Mouse (Mus musculus): Measurements from ENCODE around the gene Zfp948. TPM values are rescaled to one million over a fixed set of nuclear protein-coding genes. Genes with fewer than 3 reads are reported as not detected.

Zfp948 gene
- polyA plus RNA-seq, 3 experiments from 2014 or later: 2.7 to 8.8 (median 4.9) TPM

Other genes starting within 250 kb of the Zfp948 start
- gene Zfp677, start 183.3 kb upstream of the Zfp948 start, polyA plus RNA-seq (2017; shearing (Covaris generic)): 10 to 100 TPM; 20.7 to 24.4 (median 22.2) TPM
- gene Zfp54, start 143.8 kb upstream of the Zfp948 start, polyA plus RNA-seq (2017; shearing (Covaris generic)): 10 to 100 TPM in 2 of 3 experiments, 1 to 10 TPM in 1; 9.0 to 19.1 (median 12.5) TPM
- gene Zfp51, start 116.6 kb upstream of the Zfp948 start, polyA plus RNA-seq (2017; shearing (Covaris generic)): 10 to 100 TPM; 29.4 to 41.9 (median 36.2) TPM
- gene Zfp53, start 78.0 kb upstream of the Zfp948 start, polyA plus RNA-seq (2017; shearing (Covaris generic)): 10 to 100 TPM; 32.9 to 41.1 (median 34.1) TPM
- gene Zfp52, start 31.5 kb upstream of the Zfp948 start, polyA plus RNA-seq (2017; shearing (Covaris generic)): 10 to 100 TPM; 16.1 to 26.4 (median 19.2) TPM
- gene Zfp983, start 83.6 kb downstream of the Zfp948 start, polyA plus RNA-seq (2017; shearing (Covaris generic)): 10 to 100 TPM; 11.0 to 20.7 (median 14.3) TPM
- 10 to 100 TPM; 16.0 to 19.8 (median 16.1) TPM for gene Gm10226, start 124.9 kb downstream of the Zfp948 start, polyA plus RNA-seq (2017; shearing (Covaris generic))
- gene Zfp760, start 140.7 kb downstream of the Zfp948 start, polyA plus RNA-seq (2017; shearing (Covaris generic)): 1 to 10 TPM; 7.5 to 10.0 (median 9.6) TPM
- under 1 TPM; 0.12 to 0.86 (median 0.44) TPM for gene Zfp229, start 163.8 kb downstream of the Zfp948 start, polyA plus RNA-seq (2017; shearing (Covaris generic))

All from inflammation-experienced regulatory T-cells, adult 6 months (primary cell).